Mouse (Mus musculus) myocyte (in vitro differentiated cells): ENCODE results near the gene Stx17.

ENCODE experiments used
- E2F4 ChIP-seq: IDR thresholded peaks from one replicate; pipeline ENCODE4 v1.6.1; 2011; ENCODE audit warnings: mild to moderate bottlenecking, control low read depth, moderate library complexity; ENCODE audit not compliant: insufficient read depth
- POLR2A ChIP-seq: IDR thresholded peaks from one replicate; pipeline ENCODE4 v1.6.1; 2011; ENCODE audit warnings: low read depth, mild to moderate bottlenecking, control low read depth, moderate library complexity; ENCODE audit not compliant: insufficient read length
- POLR2AphosphoS2 ChIP-seq: IDR thresholded peaks from one replicate; pipeline ENCODE4 v1.6.1; 2011; ENCODE audit warnings: low read depth, control low read depth; ENCODE audit not compliant: insufficient read length
- SRF ChIP-seq: IDR thresholded peaks from one replicate; pipeline ENCODE4 v1.6.1; 2011; ENCODE audit warnings: low read depth; ENCODE audit not compliant: control insufficient read depth, insufficient read length
- TCF12 ChIP-seq: IDR thresholded peaks from one replicate; pipeline ENCODE4 v1.6.1; 2011; ENCODE audit warnings: mild to moderate bottlenecking, control low read depth; ENCODE audit not compliant: poor library complexity, insufficient read depth, severe bottlenecking
- TCF3 ChIP-seq: IDR thresholded peaks from one replicate; pipeline ENCODE4 v1.6.1; 2011; ENCODE audit warnings: low read depth, control low read depth; ENCODE audit not compliant: insufficient read length

GRCm38 (mm10) chr4:48181366-48181765 lies 56.7 kb downstream of the Stx17 start:
- TF ChIP-seq POLR2AphosphoS2 = no peak
- TF ChIP-seq SRF = no peak
- TF ChIP-seq TCF12 = no peak
- TF ChIP-seq TCF3 = no peak
- TF ChIP-seq E2F4 = no peak
- TF ChIP-seq POLR2A = no peak
